Mouse (Mus musculus) olfactory bulb, adult 2 months (tissue): ENCODE measurements at regions not wholly inside any gene's neighbourhood (a gene's known extent, or its start where the extent isn't known, plus 50 kb on each side); places are given as distances from the start of the nearest gene placed in this dataset.

Experiments used
- CTCF ChIP-seq: fragments of 200-500 bp; IDR thresholded peaks from 2 replicates; pipeline ENCODE4 v1.5.1; 2012; ENCODE audit warnings: low read depth, mild to moderate bottlenecking, low read length, moderate library complexity; ENCODE audit not compliant: insufficient read depth
- POLR2A ChIP-seq: fragments of 200-500 bp; IDR thresholded peaks from 2 replicates; pipeline ENCODE4 v1.6.1; 2012; ENCODE audit warnings: mild to moderate bottlenecking, low read depth, low read length, moderate library complexity; ENCODE audit not compliant: insufficient read depth

DNA sequence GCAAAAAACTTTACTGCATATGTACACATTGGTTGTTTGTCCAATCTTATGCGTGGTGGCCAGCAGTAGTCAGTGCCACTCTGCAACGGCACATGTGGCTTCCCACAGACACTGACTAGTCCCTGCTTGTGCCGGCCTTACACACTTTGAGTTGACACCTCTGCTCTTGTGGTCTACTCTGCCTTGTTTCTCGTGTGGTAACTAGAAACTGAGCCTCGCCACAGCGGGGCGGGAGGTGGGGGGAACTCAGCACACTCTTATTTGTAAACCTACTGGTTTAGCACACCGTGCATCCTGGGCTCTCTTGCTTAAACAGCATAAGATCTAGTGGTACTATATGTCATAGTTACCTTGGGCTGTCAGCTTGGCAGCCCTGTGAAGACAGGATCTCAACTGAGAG lies 120.6 kb upstream of the Eomes start:
- TF ChIP-seq POLR2A = no peak
- TF ChIP-seq CTCF = no peak
